Mouse (Mus musculus): Measurements from ENCODE around the gene Rpl32.
A peak's percentile ranks its signal among the peaks of the same experiment; 100 is the strongest.

Gene Rpl32

GRCm38 (mm10) chr6:115808488-115809231 lies at the start of gene Rpl32:
TSS of gene Rpl32 (minus strand) at chr6:115808747.
- peak; percentile 91 to 92 for DNase-seq

GRCm38 (mm10) chr6:115856361-115856745 lies 47.8 kb upstream of the Rpl32 start:
- no peak for DNase-seq

GRCm38 (mm10) chr6:115855733-115856360 lies 47.3 kb upstream of the Rpl32 start:
- no peak for DNase-seq

- DNase-seq = peak in 1 of 2 experiments; percentile 34
Measured at GRCm38 (mm10) chr6:115854432-115854831, 45.9 kb upstream of the Rpl32 start.

- DNase-seq = no peak
Measured at GRCm38 (mm10) chr6:115853985-115854384, 45.4 kb upstream of the Rpl32 start.

- DNase-seq = peak; percentile 96 to 98
Measured at GRCm38 (mm10) chr6:115853091-115853813, 44.7 kb upstream of the Rpl32 start, which contains the start of the genes Mbd4 and Ift122. TSS of gene Mbd4 (minus strand) at chr6:115853371. TSS of gene Ift122 (plus strand) at chr6:115853470.

GRCm38 (mm10) chr6:115852446-115853090 lies 44.0 kb upstream of the Rpl32 start:
- no peak for DNase-seq

GRCm38 (mm10) chr6:115848598-115849304 lies 40.2 kb upstream of the Rpl32 start:
- no peak for DNase-seq

- DNase-seq = peak; percentile 53 to 73
Measured at GRCm38 (mm10) chr6:115846640-115847411, 38.3 kb upstream of the Rpl32 start.

- DNase-seq = no peak
Measured at GRCm38 (mm10) chr6:115845006-115845405, 36.5 kb upstream of the Rpl32 start.

- DNase-seq = no peak
Measured at GRCm38 (mm10) chr6:115838745-115839144, 30.2 kb upstream of the Rpl32 start.

GRCm38 (mm10) chr6:115838161-115838597 lies 29.6 kb upstream of the Rpl32 start, which contains the start of gene Efcab12:
TSS of gene Efcab12 (minus strand) at chr6:115838412.
- DNase-seq = peak; percentile 75 to 80

GRCm38 (mm10) chr6:115833861-115834260 lies 25.3 kb upstream of the Rpl32 start:
- DNase-seq = no peak

- no peak for DNase-seq
Measured at GRCm38 (mm10) chr6:115832152-115832850, 23.8 kb upstream of the Rpl32 start.

GRCm38 (mm10) chr6:115830779-115831601 lies 22.4 kb upstream of the Rpl32 start:
- no peak for DNase-seq

- peak; percentile 47 to 62 for DNase-seq
Measured at GRCm38 (mm10) chr6:115823850-115824464, 15.4 kb upstream of the Rpl32 start.

- no peak for DNase-seq
Measured at GRCm38 (mm10) chr6:115821216-115821993, 12.9 kb upstream of the Rpl32 start.

- peak in 1 of 2 experiments; percentile 19 for DNase-seq
Measured at GRCm38 (mm10) chr6:115818129-115818528, 9.6 kb upstream of the Rpl32 start.

Data from cerebellum, postnatal 25 days (tissue).